Mouse (Mus musculus) lung, postnatal 0 days (tissue): Measurements from ENCODE around the gene Cda. TPM values are rescaled to one million over a fixed set of nuclear protein-coding genes. Genes with fewer than 3 reads are reported as not detected.
A peak's percentile ranks its signal among the peaks of the same experiment; 100 is the strongest.

Experiments
- ATAC-seq: fragments of 200-750 bp; cut with Nextera tagmentation; 2 replicates; pipeline ENCODE4 v1.8.0; 2017; ENCODE audit warnings: moderate library complexity
- DNase-seq: peaks from one replicate; pipeline ENCODE4 v3.0.0-alpha.2; 2016; ENCODE audit warnings: low spot score
- H3K27ac ChIP-seq: fragments of 300-500 bp; sonication (generic); 2 replicates; pipeline ENCODE4 v1.5.1; 2014; ENCODE audit warnings: antibody characterized with exemption, mild to moderate bottlenecking, low read length, mixed read lengths
- H3K27me3 ChIP-seq: fragments of 300-500 bp; sonication (generic); replicated peaks from 2 replicates; pipeline ENCODE4 v1.6.1; 2014; ENCODE audit warnings: low read length, mixed read lengths; ENCODE audit not compliant: insufficient read depth
- H3K36me3 ChIP-seq: fragments of 300-500 bp; sonication (generic); 2 replicates; pipeline ENCODE4 v1.6.1; 2014; ENCODE audit warnings: low read length, mixed read lengths; ENCODE audit not compliant: insufficient read depth
- H3K4me1 ChIP-seq: fragments of 300-500 bp; sonication (generic); 2 replicates; pipeline ENCODE4 v1.6.1; 2014; ENCODE audit warnings: antibody characterized with exemption, low read depth, low read length, mixed read lengths; ENCODE audit not compliant: insufficient read depth
- H3K4me2 ChIP-seq: fragments of 300-500 bp; sonication (generic); replicated peaks from 2 replicates; pipeline ENCODE4 v1.6.1; 2014; ENCODE audit warnings: low read depth, mild to moderate bottlenecking, low read length, moderate library complexity, mixed read lengths
- H3K4me3 ChIP-seq: fragments of 300-500 bp; sonication (generic); 2 replicates; pipeline ENCODE4 v1.5.1; 2014; ENCODE audit warnings: low read depth, low read length
- H3K9ac ChIP-seq: fragments of 300-500 bp; sonication (generic); replicated peaks from 2 replicates; pipeline ENCODE4 v1.6.1; 2014; ENCODE audit warnings: low read depth, mild to moderate bottlenecking
- H3K9me3 ChIP-seq: fragments of 300-500 bp; sonication (generic); 2 replicates; pipeline ENCODE4 v1.6.1; 2016; ENCODE audit warnings: low read length, mixed read lengths
- CTCF ChIP-seq: IDR thresholded peaks from 2 replicates; pipeline ENCODE4 v1.5.1; 2016; ENCODE audit warnings: antibody characterized with exemption, mild to moderate bottlenecking
- EP300 ChIP-seq: IDR thresholded peaks from 2 replicates; pipeline ENCODE4 v1.6.1; 2016; ENCODE audit warnings: antibody characterized with exemption, mild to moderate bottlenecking, control low read depth
- WGBS: fragments of 180-500 bp; shearing (Covaris S2); extraction: QIAGEN DNeasy Blood & Tissue Kit; methylation state at CpG from one replicate; pipeline ENCODE4 v1.1.7; 2014; 5-methylcytosine and 5-hydroxymethylcytosine counted together
- polyA plus RNA-seq: library from polyadenylated mRNA; unstranded; fragments of >200 nt; fragmentation: Nextera tagmentation; extraction: Ambion mirVana; gene quantifications from 2 replicates; pipeline ENCODE4 v1.2.1, GENCODE M21; 2015

Gene Cda
- polyA plus RNA-seq, 1 experiment from 2014 or later, result 16.0 TPM

GRCm38 (mm10) chr4:138361370-138361821 is 6.4 kb downstream of the Cda start:
- 23% methylated on average over 11 of the region's 11 CpGs for WGBS
- Histone ChIP-seq H3K27me3 (no peaks in the 10 kb centered on the region), H3K4me3 (no peak overlapping the region), H3K4me2 (no peak overlapping the region), H3K9ac (no peak overlapping the region), H3K9me3 (no peaks in the 10 kb centered on the region), H3K36me3 (no peaks in the 10 kb centered on the region), H3K27ac (no peak overlapping the region), H3K4me1 (no peaks in the 10 kb centered on the region)
- ATAC-seq, result no peak
- no peak for TF ChIP-seq EP300
- no peak for TF ChIP-seq CTCF
- DNase-seq, result no peak

- DNase-seq (no peak), ATAC-seq (no peak)
- Histone ChIP-seq H3K4me1 (no peaks in the 10 kb centered on the region), H3K27ac (no peak overlapping the region), H3K9ac (no peak overlapping the region), H3K27me3 (no peaks in the 10 kb centered on the region), H3K36me3 (no peaks in the 10 kb centered on the region), H3K9me3 (no peaks in the 10 kb centered on the region), H3K4me3 (no peak overlapping the region), H3K4me2 (no peak overlapping the region)
- TF ChIP-seq CTCF (no peak), EP300 (no peak)
- WGBS, result 74% methylated on average over 3 of the region's 3 CpGs
Observed at GRCm38 (mm10) chr4:138358176-138358575, 9.6 kb downstream of the Cda start.

- 82% methylated on average over 12 of the region's 12 CpGs for WGBS
- H3K27ac ChIP-seq, result no peak overlapping the region
- DNase-seq, result no peak
Observed at GRCm38 (mm10) chr4:138356551-138356950, 11.2 kb downstream of the Cda start.

GRCm38 (mm10) chr4:138356141-138356540 is 11.7 kb downstream of the Cda start:
- 56% methylated on average over 8 of the region's 8 CpGs for WGBS
- ATAC-seq (no peak), DNase-seq (no peak)
- no peak overlapping the region for H3K4me2 ChIP-seq
- no peak overlapping the region for H3K4me3 ChIP-seq
- TF ChIP-seq EP300, result no peak
- no peak for TF ChIP-seq CTCF
- no peaks in the 10 kb centered on the region for H3K36me3 ChIP-seq
- H3K9me3 ChIP-seq, result no peaks in the 10 kb centered on the region; the same call in 1 of the 2 replicates
- no peaks in the 10 kb centered on the region for H3K4me1 ChIP-seq
- H3K27ac ChIP-seq, result no peak overlapping the region
- H3K27me3 ChIP-seq, result no peaks in the 10 kb centered on the region
- no peak overlapping the region for H3K9ac ChIP-seq

More at GRCm38 (mm10) chr4:138356551-138356950, 11.2 kb downstream of the Cda start:
- TF ChIP-seq CTCF (no peak), EP300 (no peak)
- Histone ChIP-seq H3K4me3 (no peak overlapping the region), H3K4me2 (no peak overlapping the region), H3K9ac (no peak overlapping the region), H3K9me3 (no peaks in the 10 kb centered on the region; the same call in 1 of the 2 replicates), H3K4me1 (no peaks in the 10 kb centered on the region), H3K36me3 (no peaks in the 10 kb centered on the region), H3K27me3 (no peaks in the 10 kb centered on the region)
- ATAC-seq, result no peak

GRCm38 (mm10) chr4:138355496-138355895 is 12.3 kb downstream of the Cda start:
- ATAC-seq, result no peak
- TF ChIP-seq EP300 (no peak), CTCF (no peak)
- H3K27ac ChIP-seq, result no peak overlapping the region
- no peaks in the 10 kb centered on the region for H3K27me3 ChIP-seq
- H3K9me3 ChIP-seq, result no peaks in the 10 kb centered on the region; the same call in 1 of the 2 replicates
- 86% methylated on average over 2 of the region's 2 CpGs for WGBS
- no peaks in the 10 kb centered on the region for H3K4me1 ChIP-seq
- H3K4me3 ChIP-seq, result no peak overlapping the region
- DNase-seq, result no peak
- no peaks in the 10 kb centered on the region for H3K36me3 ChIP-seq
- no peak overlapping the region for H3K9ac ChIP-seq
- no peak overlapping the region for H3K4me2 ChIP-seq

GRCm38 (mm10) chr4:138353438-138354171 is 14.2 kb downstream of the Cda start:
- no peaks in the 10 kb centered on the region; the same call in 1 of the 2 replicates for H3K9me3 ChIP-seq
- H3K4me1 ChIP-seq, result no peaks in the 10 kb centered on the region
- WGBS, result 66% methylated on average over 10 of the region's 10 CpGs
- H3K36me3 ChIP-seq, result no peaks in the 10 kb centered on the region
- H3K27me3 ChIP-seq, result no peaks in the 10 kb centered on the region
- H3K4me3 ChIP-seq, result no peak overlapping the region
- no peak overlapping the region for H3K4me2 ChIP-seq
- TF ChIP-seq CTCF, result peak; percentile 14; the same call in 1 of the 2 replicates
- no peak for TF ChIP-seq EP300
- H3K9ac ChIP-seq, result no peak overlapping the region
- DNase-seq (no peak), ATAC-seq (no peak)
- no peak overlapping the region for H3K27ac ChIP-seq
